Mouse (Mus musculus): Measurements from ENCODE around the gene Svep1. TPM values are rescaled to one million over a fixed set of nuclear protein-coding genes. Genes with fewer than 3 reads are reported as not detected.

Svep1 gene
- total RNA-seq, 2 experiments from 2014 or later = 8.2 to 11.9 TPM

DNA sequence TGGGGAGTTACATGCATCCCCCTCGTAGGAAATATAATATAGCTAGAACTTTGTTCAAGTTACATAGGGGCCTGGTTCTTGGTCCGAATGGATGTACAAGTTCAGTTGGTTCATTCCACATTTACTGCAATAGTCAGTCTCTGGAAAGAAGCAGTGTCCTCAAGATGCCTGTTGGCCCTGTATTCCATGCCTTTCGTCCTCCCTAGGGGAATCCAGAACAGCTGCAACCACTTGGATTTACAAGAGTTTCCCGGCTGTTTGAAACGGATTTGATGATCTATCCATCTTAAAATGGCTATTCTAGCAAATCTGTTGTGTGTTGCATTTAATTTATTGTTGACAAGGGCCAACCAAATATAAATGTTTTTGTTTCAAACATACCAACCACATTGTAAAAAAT is 36.2 kb downstream of the Svep1 start:
- peak; percentile 30 for DNase-seq

- DNase-seq = no peak
Measured at GRCm38 (mm10) chr4:58169918-58170317, 36.7 kb downstream of the Svep1 start.

DNA sequence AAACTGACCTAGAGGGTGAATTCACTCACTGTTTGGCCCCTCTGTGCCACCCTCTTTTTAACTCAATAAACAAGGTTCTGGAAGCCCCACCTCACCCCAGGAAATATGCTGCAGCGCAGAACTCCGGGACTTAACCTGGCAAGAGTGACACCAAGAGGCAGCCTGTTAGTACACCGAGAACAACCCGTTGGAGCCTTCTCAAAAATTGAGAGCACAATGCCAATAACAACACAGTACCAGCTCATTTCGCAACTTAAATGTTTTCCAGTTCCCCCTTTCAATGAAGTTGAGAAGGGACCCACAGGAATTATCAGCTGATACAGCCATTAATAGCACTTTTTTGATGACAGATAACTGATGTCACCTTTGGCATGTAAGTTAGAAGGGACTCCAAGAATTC is 38.3 kb downstream of the Svep1 start:
- DNase-seq = peak; percentile 34

GRCm38 (mm10) chr4:58165711-58166110 is 40.9 kb downstream of the Svep1 start:
- DNase-seq = no peak

- DNase-seq = no peak
Measured at GRCm38 (mm10) chr4:58161901-58162300, 44.8 kb downstream of the Svep1 start.

GRCm38 (mm10) chr4:58159564-58159963 is 47.1 kb downstream of the Svep1 start:
- no peak for DNase-seq

GRCm38 (mm10) chr4:58150301-58150700 is 56.4 kb downstream of the Svep1 start:
- no peak for DNase-seq

DNA sequence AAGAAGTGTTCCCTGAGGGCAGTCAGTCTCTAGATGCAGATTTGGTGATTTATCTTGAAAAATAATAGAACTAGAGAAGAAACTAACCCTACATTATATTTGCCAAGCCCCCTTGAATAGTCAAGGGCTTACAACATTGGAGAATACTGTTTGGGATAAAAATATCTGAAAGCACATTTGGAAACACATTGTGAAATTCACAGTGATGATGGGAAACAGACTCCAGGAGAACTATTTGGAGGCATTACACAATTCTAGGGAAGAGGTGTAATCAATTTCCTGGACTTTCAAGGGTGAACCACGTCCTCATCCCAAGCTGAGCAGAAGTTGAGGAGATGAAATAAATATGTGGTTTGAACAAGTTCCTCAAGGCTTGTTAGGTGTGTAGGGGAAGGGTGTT is 57.5 kb downstream of the Svep1 start:
- DNase-seq = no peak

DNA sequence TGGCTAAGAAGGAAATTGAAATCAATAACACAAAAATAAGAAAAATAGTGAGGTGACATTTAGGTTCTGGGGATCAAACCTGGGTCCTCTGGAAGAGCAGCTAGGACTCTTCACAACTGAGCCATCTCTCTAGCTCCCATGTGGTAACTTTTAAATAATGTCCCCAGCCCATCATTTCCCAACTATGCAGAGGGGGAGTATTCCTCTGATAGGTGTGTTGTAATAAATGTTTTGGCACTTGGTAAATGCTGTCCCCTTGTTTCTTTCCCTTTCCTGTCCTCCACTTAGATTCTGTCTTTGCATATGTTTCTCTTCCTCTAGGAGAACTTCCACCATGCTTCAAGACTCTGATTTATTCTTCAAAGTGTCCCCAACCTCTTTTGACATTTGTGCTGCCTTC is 58.1 kb downstream of the Svep1 start:
- DNase-seq = no peak

DNA sequence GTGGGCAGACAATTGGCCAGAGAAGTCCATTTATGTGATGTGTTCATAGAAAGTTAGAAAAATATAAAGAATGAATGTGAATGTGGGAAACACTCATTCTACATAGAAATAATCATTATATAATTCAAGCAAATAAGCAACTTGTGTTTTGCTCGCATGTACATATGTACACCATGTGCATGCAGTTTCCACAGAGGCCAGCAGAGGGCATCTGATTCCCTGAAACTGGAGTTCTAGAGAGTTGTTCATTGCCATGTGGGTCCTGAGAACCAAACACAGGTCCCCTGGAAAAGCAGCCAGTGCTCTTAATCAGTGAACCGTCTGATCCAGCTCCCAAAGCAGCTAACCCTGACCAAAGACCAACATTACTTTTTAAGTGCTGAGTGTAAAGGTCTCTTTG is 60.0 kb downstream of the Svep1 start:
- DNase-seq = no peak

GRCm38 (mm10) chr4:58139764-58140556 is 66.7 kb downstream of the Svep1 start:
- DNase-seq = no peak

GRCm38 (mm10) chr4:58139241-58139640 is 67.4 kb downstream of the Svep1 start:
- no peak for DNase-seq

DNA sequence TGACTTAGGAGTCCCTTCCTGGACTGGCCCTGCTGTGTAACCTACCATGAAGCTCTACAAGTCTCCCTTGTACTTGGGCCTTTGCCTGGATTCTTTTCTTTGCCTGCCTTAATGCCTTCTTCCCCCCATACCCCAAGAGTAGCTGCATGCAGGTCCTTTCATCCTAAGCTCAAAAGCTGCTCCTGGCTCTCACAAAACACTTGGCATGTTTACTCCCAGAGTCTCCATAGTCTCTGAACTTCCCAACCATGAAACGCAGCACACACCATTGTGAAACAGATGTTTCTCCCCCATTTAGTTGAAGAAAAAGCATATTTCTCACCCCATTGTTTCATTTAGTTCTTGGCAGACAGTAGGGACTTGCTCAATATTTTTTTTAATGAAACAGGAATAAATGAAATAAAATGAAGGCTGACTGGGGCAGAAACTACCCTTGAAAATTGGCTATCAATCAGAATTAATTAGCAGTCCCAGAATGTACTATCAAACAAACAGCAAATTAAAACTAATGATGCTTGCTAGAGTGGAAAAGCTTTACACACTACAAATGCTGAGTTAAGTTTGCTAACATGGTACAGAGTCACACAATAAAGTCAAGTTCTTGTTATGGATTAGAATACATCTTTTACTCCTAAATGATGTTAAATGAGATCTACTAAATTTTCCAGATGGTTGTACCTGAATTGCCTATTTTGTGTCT is 72.9 kb downstream of the Svep1 start:
- DNase-seq = no peak

GRCm38 (mm10) chr4:58129844-58130243 is 76.8 kb downstream of the Svep1 start:
- DNase-seq = no peak

DNA sequence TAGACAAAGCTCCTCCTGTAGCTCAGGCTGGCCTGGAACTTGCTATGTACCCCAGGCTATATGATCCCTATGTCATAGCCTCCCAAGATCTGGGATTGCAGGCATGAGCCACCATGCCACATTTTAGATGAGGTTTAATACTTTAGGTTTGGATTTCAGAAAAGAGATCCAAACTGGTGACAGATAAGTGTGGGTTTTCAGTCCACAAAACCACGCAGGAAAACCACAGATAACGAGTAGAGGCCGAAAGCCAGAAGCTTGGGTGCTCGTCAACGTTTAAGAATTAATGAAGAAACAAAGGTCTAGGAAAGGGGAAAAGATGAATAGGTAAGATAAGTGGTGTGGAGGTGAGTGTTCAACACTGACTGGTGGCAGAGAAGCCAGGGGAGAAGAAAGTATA is 79.6 kb downstream of the Svep1 start:
- DNase-seq = no peak

- no peak for DNase-seq
Measured at GRCm38 (mm10) chr4:58115452-58115851, 91.2 kb downstream of the Svep1 start.

GRCm38 (mm10) chr4:58111008-58111407 is 95.7 kb downstream of the Svep1 start:
- no peak for DNase-seq

GRCm38 (mm10) chr4:58109793-58110192 is 96.9 kb downstream of the Svep1 start:
- no peak for DNase-seq

- DNase-seq = no peak
Measured at GRCm38 (mm10) chr4:58108364-58108763, 98.3 kb downstream of the Svep1 start.

DNA sequence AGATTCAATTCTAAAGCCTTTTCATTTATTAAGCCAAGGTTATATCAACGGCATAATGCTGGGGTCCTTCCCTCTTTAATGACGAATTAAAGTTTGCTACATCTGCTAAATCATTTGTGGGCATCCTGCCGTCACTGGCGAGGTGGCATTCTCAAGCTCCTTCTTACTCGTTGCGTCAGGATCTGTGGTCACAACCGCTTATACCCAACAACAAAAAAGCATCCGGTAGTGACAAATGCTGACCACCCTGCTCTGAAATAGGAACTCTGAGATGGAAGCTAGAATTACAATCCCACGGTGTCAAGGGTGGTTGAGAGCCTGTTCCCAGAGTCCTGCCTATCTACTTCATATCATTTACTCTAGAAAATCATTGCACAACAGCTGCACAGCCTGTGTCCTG is 108.9 kb downstream of the Svep1 start:
- DNase-seq = no peak

- DNase-seq = no peak
Measured at GRCm38 (mm10) chr4:58086738-58087137, 119.9 kb downstream of the Svep1 start.

- no peak for DNase-seq
Measured at GRCm38 (mm10) chr4:58086151-58086550, 120.5 kb downstream of the Svep1 start.

- no peak for DNase-seq
Measured at GRCm38 (mm10) chr4:58085340-58085739, 121.3 kb downstream of the Svep1 start.

GRCm38 (mm10) chr4:58084155-58084554 is 122.5 kb downstream of the Svep1 start:
- DNase-seq = no peak

Measured in gastrocnemius, postnatal 25 days (tissue).